Mouse (Mus musculus) layer of hippocampus, adult 18-20 months (tissue): ENCODE data around the gene Npas3. TPM values are rescaled to one million over a fixed set of nuclear protein-coding genes. Genes with fewer than 3 reads are reported as not detected.

Source experiments
- DNase-seq, 2 experiments: peaks; one replicate each; pipeline ENCODE4 v3.0.0; 2022; ENCODE audit warnings: low spot score in 2 of 2
- total RNA-seq, 2 experiments: library from RNA; stranded (reverse); gene quantifications; 2 replicates each; pipeline ENCODE4 v1.2.3; 2021

Npas3 gene
- total RNA-seq, 2 experiments from 2014 or later, result 23.5 to 24.8 TPM

DNA sequence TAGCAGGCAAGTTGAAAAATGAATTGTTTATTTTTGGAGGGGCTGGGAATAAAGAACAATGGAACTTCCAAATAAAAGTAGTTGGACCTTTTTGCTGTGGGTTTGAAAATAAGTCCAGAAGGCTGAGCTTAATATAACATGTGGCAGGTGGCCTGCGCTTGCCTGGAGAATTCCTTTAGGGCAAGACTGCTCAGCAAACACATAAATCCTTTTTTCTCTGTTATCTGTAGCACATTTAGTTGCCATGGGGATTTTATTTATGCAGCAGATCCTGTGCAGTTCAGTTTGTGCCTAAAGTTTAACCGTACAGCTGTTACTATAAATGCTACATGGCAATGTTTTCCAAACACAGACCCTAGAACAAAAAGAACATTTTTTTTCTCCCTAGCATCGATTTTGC lies 159.3 kb downstream of the Npas3 start:
- peak in 1 of 2 experiments; percentile 69 for DNase-seq

GRCm38 (mm10) chr12:53409711-53410110 lies 161.2 kb downstream of the Npas3 start:
- DNase-seq, result no peak

DNA sequence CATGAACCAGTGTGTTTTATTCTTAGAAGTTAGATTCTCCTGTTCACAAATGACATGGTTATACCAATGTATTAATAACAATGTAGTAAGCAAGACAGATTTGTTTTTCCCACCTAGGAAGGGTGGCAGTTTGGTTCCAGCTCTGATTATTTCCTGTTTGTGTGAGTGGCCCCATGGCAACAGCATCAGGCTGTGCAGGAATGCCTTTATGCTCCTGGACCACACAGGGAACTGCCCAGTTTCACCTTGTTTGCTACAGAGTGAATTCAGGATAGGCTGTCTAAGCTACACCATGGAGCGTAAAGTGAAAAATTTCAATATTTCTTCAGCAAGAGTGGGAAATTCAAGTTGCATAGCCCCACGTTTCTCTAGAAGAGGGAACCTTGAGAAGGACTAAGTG lies 162.2 kb downstream of the Npas3 start:
- DNase-seq, result no peak

DNA sequence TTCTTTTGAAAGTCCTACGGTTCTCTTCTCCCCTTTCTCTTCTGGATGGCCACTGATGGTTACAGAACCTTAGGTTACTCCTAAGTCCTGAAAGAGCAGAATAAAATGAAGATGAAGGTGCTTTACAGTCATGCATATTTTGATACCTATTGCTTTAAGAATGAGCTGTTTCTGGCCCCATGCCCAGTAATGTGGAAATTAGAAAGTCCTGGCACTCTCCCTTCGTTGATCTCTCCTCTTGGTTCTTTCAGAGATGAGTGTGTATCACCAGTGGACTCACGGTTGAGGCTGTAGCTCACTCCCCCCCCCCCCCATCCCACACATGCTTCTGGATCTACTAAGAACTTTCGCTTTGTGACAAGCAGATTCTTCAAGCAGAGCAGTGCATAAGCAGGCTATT lies 167.6 kb downstream of the Npas3 start:
- no peak for DNase-seq

DNA sequence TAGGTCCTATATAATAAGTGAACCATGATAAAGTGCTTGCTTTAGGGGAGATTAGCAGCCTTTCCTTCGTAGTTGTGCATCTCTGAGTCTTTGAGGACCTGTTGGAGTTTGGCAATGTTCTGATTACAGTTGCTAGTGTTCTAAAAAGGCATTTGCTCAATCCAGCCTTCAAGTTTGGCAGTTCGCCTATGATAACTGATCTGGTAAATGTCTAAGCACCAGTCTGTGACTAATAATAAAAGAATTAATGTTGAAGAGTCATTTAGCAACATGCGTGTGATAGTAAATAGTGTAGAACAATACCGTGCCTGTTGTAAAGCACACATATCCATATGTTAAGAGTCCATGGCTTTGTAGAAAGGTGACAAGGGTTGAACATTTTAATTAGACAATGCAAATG lies 173.2 kb downstream of the Npas3 start:
- peak in 1 of 2 experiments; percentile 67 for DNase-seq

DNA sequence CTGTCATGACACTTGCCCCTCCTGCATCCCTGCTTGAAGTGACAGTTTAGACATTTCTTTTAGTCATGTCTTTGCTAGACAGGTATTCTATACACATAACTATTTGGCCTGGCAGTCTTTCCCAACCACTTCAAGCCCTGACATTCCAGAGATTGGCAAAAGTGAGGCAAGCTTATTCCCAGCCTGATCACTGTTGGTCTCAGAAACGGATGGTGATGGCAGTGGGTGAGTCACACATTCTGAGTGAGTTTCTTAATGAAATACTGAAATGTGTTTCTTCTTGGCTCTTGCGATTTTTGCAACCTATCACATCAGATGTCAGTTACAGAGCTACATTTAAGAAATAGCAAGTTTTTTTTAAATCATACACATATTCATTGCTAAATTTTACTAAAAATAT lies 175.2 kb downstream of the Npas3 start:
- DNase-seq, result no peak

GRCm38 (mm10) chr12:53426006-53426405 lies 177.5 kb downstream of the Npas3 start:
- DNase-seq, result no peak

GRCm38 (mm10) chr12:53427153-53427552 lies 178.7 kb downstream of the Npas3 start:
- DNase-seq, result no peak

- no peak for DNase-seq
These were observed 193.6 kb downstream of the Npas3 start for GRCm38 (mm10) chr12:53442029-53442428.

DNA sequence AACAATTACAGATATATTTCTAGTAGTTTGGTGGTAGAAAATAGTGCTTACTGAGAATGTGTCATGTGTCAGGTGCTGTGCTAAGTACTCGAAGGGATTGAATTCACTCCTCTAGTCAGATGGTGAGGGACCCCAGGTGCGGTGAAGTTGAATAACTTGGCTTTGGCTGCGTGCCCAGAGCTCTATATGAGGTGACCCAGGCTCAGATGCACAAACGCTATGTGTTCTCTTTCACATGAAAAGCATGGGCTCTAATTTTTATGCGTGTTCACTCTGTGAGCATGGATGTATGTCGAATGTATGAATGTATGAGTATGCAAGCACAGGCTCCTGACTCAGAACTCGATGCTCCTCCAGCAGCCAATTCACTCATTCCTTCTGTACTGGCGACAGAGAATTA lies 199.0 kb downstream of the Npas3 start:
- DNase-seq, result no peak

DNA sequence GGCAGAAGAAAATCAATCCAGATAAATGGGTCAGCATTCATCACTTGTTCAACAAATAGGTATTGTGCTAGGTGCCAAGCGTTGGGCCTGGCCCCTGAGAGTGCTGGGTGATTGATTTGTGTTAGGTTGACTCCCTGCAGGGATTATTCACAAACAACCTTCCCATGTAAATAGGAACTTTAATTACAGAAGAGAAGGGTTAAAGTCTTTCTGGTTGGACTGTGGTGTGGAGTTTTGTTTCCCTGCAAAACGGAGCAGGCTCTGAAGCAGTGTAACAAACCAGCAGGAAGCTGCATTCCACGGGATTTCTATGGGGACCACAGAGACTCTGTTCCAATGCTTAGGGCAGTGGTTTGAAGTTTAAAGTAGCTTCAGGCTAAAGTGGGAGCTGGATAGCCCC lies 199.6 kb downstream of the Npas3 start:
- peak; percentile 1 to 30 for DNase-seq

GRCm38 (mm10) chr12:53467549-53467948 lies 219.1 kb downstream of the Npas3 start:
- no peak for DNase-seq

GRCm38 (mm10) chr12:53474486-53474885 lies 226.0 kb downstream of the Npas3 start:
- DNase-seq, result no peak

DNA sequence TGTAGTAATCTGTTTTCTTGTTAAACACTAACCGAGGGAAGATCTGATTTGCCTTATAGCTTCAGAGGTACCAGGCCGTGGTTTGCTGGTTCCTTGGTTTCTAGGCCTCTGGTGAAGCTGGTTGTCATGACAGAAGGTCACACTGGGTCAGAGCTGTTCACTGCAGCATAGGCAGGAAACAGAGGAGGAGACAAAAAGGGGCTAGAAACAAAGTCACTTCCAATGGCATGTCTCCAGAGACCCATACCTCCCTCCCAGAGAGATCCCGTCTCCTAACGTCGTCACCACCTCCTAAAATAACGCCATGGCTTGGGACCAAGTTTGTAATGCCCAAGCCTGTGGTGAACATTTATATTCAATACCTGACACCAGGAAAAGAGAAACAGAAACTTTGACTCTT lies 236.4 kb downstream of the Npas3 start:
- DNase-seq, result no peak

- DNase-seq, result no peak
These were observed 247.9 kb downstream of the Npas3 start for GRCm38 (mm10) chr12:53496386-53496785.

DNA sequence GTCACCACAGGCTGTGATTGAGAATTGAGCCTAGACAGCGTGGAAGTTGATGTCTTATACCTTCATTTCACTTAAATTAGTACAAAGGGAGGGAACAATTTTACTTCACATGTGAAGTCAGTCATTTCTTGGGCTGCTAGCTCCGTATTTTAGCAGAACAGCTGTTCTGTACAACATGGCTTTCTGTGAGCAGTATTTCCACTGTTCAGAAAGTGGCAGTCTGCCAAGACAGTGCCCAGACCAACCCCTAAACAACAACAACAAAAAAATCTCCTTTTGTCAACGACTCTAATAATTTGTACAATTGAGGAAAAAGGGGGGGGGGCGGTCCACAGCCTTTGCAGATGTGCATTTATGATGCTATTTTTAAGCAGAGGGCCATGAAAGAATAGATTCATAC lies 266.4 kb downstream of the Npas3 start:
- peak in 1 of 2 experiments; percentile 11 for DNase-seq

DNA sequence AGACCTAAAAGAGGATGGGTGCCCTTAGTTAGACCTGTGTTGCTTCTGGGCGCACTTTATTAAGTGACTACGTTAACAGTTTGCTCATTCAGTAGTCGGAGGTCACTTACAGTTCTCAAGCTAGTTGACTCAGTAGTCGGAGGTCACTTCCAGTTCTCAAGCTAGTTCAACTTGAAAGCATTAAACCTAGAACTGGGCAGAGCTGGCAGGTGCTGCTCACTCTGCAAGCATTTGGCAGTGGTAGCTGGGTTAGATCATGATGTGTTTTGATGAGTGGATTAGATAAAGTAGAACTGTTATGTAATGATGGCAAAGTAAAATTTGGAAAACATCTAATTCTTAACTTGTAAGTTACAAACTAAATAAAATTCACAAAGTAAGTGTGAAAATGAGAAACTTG lies 271.1 kb downstream of the Npas3 start:
- DNase-seq, result peak in 1 of 2 experiments; percentile 15

DNA sequence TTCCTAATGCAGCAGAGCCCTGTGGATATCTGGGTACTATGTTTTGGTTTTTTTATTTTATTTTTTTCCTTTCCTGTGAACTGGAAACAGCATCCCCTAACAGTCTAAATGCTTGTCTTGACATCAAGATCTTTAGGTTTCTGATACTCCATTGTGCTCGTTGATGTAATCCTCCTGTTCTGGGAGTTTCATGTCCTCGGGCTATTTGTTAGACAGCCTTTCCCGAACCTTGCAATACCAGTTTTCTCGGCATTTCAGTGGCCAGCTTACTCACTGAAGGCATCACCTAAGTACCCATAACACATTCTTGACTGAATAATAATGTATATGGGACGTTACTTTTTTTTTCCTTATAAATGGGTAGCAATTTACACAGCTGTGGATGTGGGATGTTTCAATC lies 274.2 kb downstream of the Npas3 start:
- no peak for DNase-seq

DNA sequence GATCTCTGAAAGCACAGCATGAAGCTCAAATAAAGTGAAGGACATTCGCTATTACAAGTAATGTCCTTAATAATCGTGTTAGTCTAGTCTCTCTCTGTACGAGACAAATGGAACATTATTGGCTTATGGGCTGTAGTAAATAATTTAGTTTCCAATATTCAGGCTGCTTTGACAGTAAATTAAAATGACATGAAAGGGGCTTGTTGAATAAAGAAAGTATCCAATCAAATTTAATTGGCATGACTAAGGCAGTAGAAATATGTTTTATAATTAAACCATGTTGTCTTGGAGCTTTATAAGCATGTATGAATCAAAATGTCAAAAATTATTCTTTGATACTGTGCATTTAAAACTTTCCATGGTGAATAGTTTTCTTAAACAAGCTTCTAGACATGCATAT lies 278.6 kb downstream of the Npas3 start:
- DNase-seq, result no peak

DNA sequence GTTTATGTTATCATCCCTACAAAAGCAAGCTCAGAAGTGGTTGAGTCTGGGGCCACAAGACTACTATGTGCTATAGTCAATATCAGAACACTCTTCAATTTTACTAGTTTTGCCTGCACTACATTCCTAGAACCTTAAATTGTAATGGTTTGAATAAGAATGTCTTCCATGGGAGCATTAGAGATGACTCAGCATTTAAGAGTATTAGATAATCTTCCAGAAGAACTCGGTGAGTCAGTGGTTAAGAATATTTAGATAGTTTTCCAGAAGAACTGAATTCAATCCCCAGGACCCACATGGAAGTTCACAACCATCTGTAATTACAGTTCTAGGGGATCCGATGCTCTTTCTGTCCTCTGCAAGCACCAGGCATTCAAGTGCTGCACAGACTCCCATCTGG lies 280.9 kb downstream of the Npas3 start:
- no peak for DNase-seq

- DNase-seq, result no peak
These were observed 288.3 kb downstream of the Npas3 start for GRCm38 (mm10) chr12:53536816-53537215.

DNA sequence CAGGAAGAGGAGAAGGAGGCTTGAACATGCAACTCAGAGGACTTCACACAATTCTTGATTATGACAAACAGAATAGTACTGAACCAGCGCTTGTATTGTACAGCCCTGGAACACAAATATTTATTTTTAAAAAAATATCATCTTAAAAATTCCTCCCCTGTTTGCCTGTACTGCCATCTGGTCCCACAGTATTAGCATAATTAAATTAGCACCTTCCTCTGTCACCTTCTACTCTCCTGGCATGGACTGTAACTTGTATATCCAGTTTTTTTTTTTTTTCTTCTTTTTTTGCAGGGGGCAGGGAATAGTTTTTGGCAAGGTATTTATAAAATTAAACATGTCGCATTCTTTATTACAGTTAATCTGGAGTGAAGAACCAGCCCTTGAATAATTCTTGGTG lies 307.9 kb downstream of the Npas3 start:
- DNase-seq, result no peak

GRCm38 (mm10) chr12:53558259-53558658 lies 309.8 kb downstream of the Npas3 start:
- DNase-seq, result no peak

GRCm38 (mm10) chr12:53566712-53567387 lies 318.4 kb downstream of the Npas3 start:
- peak in 1 of 2 experiments; percentile 24 for DNase-seq
